Mouse (Mus musculus) heart, adult 2 months (tissue): ENCODE measurements at regions not wholly inside any gene's neighbourhood (a gene's known extent, or its start where the extent isn't known, plus 50 kb on each side); places are given as distances from the start of the nearest gene placed in this dataset.

Source experiments
- DNase-seq, 2 experiments: peaks; one replicate each; pipeline ENCODE4 v3.0.0; 2021
- H3K27ac ChIP-seq: fragments of 200-600 bp; 2 replicates; pipeline ENCODE4 v1.8.1; 2022
- H3K27me3 ChIP-seq: fragments of 200-500 bp; 2 replicates; pipeline ENCODE4 v1.6.1; 2012; ENCODE audit warnings: mild to moderate bottlenecking, low read length, inconsistent platforms, mixed read lengths; ENCODE audit not compliant: control insufficient read depth, insufficient read depth
- H3K36me3 ChIP-seq: fragments of 200-500 bp; 2 replicates; pipeline ENCODE4 v1.6.1; 2012; ENCODE audit warnings: low read length, inconsistent platforms; ENCODE audit not compliant: control insufficient read depth, insufficient read depth
- H3K4me1 ChIP-seq: fragments of 200-500 bp; 2 replicates; pipeline ENCODE4 v1.6.1; 2011; ENCODE audit warnings: low read length; ENCODE audit not compliant: control insufficient read depth, insufficient read depth
- H3K4me3 ChIP-seq: fragments of 200-600 bp; 2 replicates; pipeline ENCODE4 v1.8.1; 2022
- H3K79me2 ChIP-seq: fragments of 200-500 bp; replicated peaks from 2 replicates; pipeline ENCODE4 v1.6.1; 2012; ENCODE audit warnings: mild to moderate bottlenecking, inconsistent platforms, low read length, moderate library complexity, mixed read lengths; ENCODE audit not compliant: control insufficient read depth, insufficient read depth
- H3K9ac ChIP-seq: fragments of 200-500 bp; 2 replicates; pipeline ENCODE4 v1.6.1; 2012; ENCODE audit warnings: low read depth, mild to moderate bottlenecking, control low read depth, inconsistent platforms, low read length, mixed read lengths
- CTCF ChIP-seq: fragments of 200-600 bp; IDR thresholded peaks from 2 replicates; pipeline ENCODE4 v1.8.1; 2022; ENCODE audit warnings: antibody characterized with exemption, mild to moderate bottlenecking, moderate library complexity
- EP300 ChIP-seq: fragments of 200-500 bp; IDR thresholded peaks from 2 replicates; pipeline ENCODE4 v1.6.1; 2011; ENCODE audit warnings: low read depth, low read length, control low read depth; ENCODE audit not compliant: insufficient read depth
- POLR2A ChIP-seq: fragments of 200-500 bp; IDR thresholded peaks from 2 replicates; pipeline ENCODE4 v1.6.1; 2011; ENCODE audit warnings: mild to moderate bottlenecking, low read depth, low read length, control low read depth; ENCODE audit not compliant: insufficient read depth
- WGBS: fragments of 180-500 bp; shearing (Covaris S2); methylation state at CpG from one replicate; pipeline ENCODE4 v1.1.7; 2018; 5-methylcytosine and 5-hydroxymethylcytosine counted together
- intact Hi-C: fragments of 180-260 bp; cut with DNase I; formaldehyde crosslinking; loops from one replicate; pipeline ENCODE4 v1.15.1; 2025

DNA sequence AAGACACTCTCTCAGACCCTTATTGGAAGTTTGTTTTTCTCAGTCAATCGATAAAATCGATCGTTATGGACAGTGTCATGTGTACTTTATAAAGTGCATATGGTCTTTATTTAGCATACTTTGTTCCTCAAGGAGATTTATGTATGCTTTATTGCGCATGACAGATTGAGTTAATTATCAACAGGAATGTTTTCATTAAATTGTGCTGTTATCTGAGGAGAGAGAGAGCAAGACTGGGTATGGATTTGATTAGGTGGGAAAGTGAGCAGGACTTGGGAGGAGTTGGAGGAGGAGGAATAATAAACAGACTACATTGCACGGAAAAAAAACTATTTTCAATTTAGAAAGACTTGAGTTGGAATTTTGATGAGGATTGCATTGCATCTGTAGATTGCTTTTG, 183.8 kb upstream of the Sstr1 start:
- no peak for TF ChIP-seq CTCF
- TF ChIP-seq POLR2A: no peak
- TF ChIP-seq EP300: no peak
- DNase-seq: no peak
- WGBS: 82% methylated on average over 5 of the region's 5 CpGs
- Histone ChIP-seq H3K4me1 (no peaks in the 10 kb centered on the region), H3K9ac (no peak overlapping the region), H3K27ac (no peak overlapping the region), H3K36me3 (no peaks in the 10 kb centered on the region), H3K4me3 (no peak overlapping the region), H3K79me2 (no peaks in the 10 kb centered on the region), H3K27me3 (no peaks in the 10 kb centered on the region)
- intact Hi-C loops: no loop called here

DNA sequence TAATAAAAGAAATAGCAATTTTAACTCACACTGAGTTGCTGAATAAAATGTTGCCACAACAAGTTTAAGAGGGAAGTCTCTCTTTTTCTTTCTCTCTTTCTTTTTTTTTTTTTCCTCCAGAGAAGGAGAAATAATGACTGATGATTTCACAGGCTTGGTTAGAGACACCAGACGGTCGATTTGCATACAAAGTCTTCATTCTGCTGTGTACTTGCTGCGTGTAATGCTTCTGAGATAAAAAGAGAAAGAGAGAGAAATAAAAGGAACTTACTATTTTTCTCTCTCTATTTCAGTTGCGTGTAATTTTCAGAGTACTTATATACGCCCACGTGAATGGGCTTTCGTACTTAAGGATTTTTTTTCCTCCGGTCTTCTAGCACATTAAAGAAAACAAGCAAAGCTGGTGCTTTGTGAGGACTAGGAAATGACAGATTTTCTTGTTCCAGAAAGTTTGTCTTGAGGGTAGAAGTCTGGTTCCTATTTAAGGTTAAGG, 155.2 kb upstream of the Sstr1 start:
- H3K9ac ChIP-seq: no peak overlapping the region
- TF ChIP-seq EP300 (no peak), CTCF (no peak), POLR2A (no peak)
- H3K27ac ChIP-seq: no peak overlapping the region
- intact Hi-C loops: no loop called here
- 81% methylated on average over 8 of the region's 8 CpGs for WGBS
- no peak overlapping the region for H3K4me3 ChIP-seq
- no peaks in the 10 kb centered on the region for H3K27me3 ChIP-seq
- DNase-seq: no peak
- H3K79me2 ChIP-seq: no peaks in the 10 kb centered on the region
- H3K36me3 ChIP-seq: no peaks in the 10 kb centered on the region
- H3K4me1 ChIP-seq: no peaks in the 10 kb centered on the region

DNA sequence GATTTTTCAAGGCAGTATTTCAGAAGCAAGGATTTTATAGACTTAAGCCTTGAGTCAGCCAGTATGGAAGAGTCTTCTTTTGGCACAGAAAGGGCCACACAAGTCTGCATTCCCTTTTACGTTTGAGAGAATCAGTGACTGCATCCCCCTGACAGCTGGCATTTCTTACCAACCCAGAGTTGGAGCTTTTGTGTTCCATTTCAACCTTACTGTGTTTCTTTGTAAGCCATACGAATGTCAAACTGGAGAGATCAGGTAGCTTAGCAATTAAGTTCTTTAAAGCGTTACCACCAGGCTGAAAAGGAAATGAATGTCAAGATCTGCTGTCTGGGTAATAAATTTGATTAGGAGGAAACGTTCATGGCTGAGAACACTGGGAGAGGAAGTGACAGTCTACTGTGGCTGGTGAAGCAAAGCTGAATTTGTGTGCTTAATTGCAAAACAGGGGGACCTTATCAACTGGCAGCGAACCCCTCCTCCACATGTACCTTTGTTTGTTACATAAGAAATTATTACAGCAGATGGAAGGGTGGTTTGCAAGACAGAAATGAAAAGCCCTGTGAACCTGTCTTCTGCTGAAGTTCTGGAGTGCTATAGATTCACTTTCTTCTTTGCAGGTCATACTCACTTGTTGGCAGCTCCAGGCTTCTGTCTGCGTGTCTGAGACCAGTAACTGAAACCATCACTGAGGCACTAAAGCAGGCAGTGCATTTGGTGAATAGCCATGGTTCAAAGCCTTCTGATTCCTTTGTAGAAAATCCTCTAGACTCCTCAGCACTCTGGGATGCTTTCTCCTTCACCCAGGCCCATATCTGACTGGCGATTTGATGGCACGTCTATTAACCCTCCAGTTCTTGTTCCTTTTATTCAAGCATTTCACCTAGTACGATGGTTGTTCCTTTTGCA, 144.0 kb upstream of the Sstr1 start:
- H3K27me3 ChIP-seq: no peaks in the 10 kb centered on the region
- no peaks in the 10 kb centered on the region for H3K36me3 ChIP-seq
- H3K4me3 ChIP-seq: no peak overlapping the region
- H3K27ac ChIP-seq: no peak overlapping the region
- no peaks in the 10 kb centered on the region for H3K4me1 ChIP-seq
- H3K79me2 ChIP-seq: no peaks in the 10 kb centered on the region
- TF ChIP-seq POLR2A (no peak), CTCF (no peak), EP300 (no peak)
- no peak overlapping the region for H3K9ac ChIP-seq
- no peak for DNase-seq
- WGBS: 57% methylated on average over 9 of the region's 9 CpGs
- intact Hi-C loops: no loop called here

DNA sequence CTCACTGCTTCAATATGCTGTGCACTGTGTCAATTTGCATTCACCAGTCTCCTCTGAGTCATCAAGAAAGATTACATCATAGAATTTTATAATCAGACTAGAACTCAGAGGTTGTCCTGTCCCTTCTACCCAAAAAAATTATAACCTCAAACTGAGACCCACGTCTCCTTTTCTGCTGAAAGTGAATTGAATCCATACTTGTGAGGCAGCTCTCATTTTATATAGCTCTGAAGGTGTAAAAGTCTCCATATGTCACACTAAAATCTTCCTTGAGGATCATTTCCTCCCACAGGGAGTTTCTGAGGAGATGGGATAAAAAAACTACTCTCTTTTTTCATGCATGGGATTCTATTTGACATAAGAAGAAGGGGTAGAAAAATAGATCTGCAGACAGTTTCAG, 124.3 kb upstream of the Sstr1 start:
- Histone ChIP-seq H3K27me3 (no peaks in the 10 kb centered on the region), H3K9ac (no peak overlapping the region), H3K4me1 (no peaks in the 10 kb centered on the region), H3K27ac (no peak overlapping the region), H3K36me3 (no peaks in the 10 kb centered on the region), H3K4me3 (no peak overlapping the region), H3K79me2 (no peaks in the 10 kb centered on the region)
- WGBS: 49% methylated on average over 1 of the region's 1 CpGs
- TF ChIP-seq POLR2A: no peak
- intact Hi-C loops: no loop called here
- DNase-seq: no peak

DNA sequence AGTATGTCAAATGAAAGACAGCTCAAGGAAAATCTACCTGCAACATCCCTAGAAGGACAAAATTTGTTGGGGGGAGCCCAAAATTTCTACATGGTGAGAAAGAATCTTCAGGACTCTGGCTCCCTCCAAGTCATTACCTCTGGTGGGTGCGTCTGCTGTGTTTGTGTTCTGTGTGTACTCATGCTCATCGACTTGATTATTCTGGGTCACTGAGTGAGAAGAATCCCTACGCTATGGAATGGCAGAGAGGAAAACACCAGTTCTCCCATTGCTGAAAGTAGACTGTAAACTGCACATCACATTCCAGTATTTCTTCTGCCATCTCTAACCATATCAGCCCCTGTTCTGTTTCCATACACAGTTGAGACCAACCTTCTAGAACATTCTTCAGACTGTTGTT, 98.9 kb upstream of the Sstr1 start:
- H3K79me2 ChIP-seq: no peaks in the 10 kb centered on the region
- H3K27me3 ChIP-seq: no peaks in the 10 kb centered on the region
- H3K36me3 ChIP-seq: no peaks in the 10 kb centered on the region
- intact Hi-C loops: no loop called here
- H3K4me1 ChIP-seq: no peaks in the 10 kb centered on the region
- TF ChIP-seq EP300 (no peak), CTCF (no peak)
- 86% methylated on average over 3 of the region's 3 CpGs for WGBS
- no peak overlapping the region for H3K4me3 ChIP-seq
- H3K27ac ChIP-seq: no peak overlapping the region
- no peak overlapping the region for H3K9ac ChIP-seq
- no peak for DNase-seq

DNA sequence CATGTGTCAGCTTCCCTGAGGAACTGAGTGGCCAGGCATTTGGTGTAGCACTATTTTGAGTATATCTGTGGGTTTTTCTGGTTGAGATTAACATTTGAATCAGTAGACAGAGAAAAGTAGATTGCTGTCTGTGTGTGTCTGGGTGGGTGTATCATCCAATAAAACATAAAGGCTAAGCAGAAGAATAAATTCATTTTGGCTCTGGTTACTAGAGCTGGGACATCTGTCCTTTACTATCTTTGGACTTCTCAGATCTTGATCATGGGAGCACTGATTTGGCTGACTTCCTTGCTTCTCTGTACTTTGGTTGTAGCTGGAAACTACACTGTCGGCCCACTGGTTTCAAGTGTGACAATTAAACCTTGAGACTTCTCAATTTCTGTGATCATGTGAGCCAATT, 72.5 kb upstream of the Sstr1 start:
- H3K9ac ChIP-seq: no peak overlapping the region
- TF ChIP-seq EP300 (no peak), CTCF (no peak)
- 57% methylated on average over 1 of the region's 1 CpGs for WGBS
- no peaks in the 10 kb centered on the region for H3K36me3 ChIP-seq
- no peaks in the 10 kb centered on the region for H3K79me2 ChIP-seq
- no peaks in the 10 kb centered on the region for H3K4me1 ChIP-seq
- intact Hi-C loops: no loop called here
- no peaks in the 10 kb centered on the region for H3K27me3 ChIP-seq
- H3K27ac ChIP-seq: no peak overlapping the region
- H3K4me3 ChIP-seq: no peak overlapping the region
- no peak for DNase-seq
